Mouse (Mus musculus): ENCODE measurements around the gene Btg1.

The Btg1 gene

DNA sequence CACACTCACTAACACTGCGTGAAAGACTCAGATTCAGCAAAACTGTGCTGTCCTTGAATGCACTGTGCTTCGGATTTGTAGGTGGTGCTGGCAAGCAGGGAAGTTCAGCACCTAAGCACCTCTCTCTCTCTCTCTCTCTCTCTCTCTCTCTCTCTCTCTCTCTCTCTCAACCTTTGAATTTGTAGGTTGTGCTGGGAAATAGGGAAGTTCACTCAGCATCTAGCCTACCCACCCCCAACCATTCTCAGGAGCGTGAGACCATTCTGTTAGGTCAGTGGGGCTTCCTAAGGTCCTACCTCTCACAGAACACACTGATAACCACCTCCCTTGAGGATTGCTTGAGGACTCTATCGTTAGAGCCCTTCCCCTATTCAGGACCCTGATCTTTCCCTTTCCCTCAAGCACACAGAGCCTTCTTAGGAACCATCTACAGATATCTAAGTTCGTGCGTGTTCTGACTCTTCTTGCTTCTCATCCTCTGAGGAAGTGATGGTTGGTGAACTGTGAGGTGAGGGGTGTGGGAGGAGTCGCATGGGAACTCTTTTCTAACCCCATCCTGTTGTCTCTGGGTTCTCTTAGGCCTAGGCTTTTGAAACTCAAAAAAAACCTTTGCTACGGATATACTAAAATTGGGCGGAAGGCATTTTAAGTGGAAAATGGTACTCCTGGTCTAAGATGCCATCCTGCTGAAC lies 47.1 kb downstream of the Btg1 start:
- no peak for DNase-seq (ENCODE audit: low spot score)

All from adipocyte (in vitro differentiated cells).